Mouse (Mus musculus) liver, adult 2 months (tissue): ENCODE measurements around the gene Art2b. TPM values are rescaled to one million over a fixed set of nuclear protein-coding genes. Genes with fewer than 3 reads are reported as not detected.
A peak's percentile ranks its signal among the peaks of the same experiment; 100 is the strongest.

Experiments
- DNase-seq: peaks from one replicate; pipeline ENCODE4 v3.0.0-alpha.2; 2011; ENCODE audit warnings: low read depth, low spot score; ENCODE audit errors: extremely low read depth
- H3K27ac ChIP-seq: fragments of 200-500 bp; replicated peaks from 2 replicates; pipeline ENCODE4 v1.5.1; 2012; ENCODE audit warnings: low read depth, mild to moderate bottlenecking, control low read depth, inconsistent platforms, low read length; ENCODE audit not compliant: insufficient read depth
- H3K27me3 ChIP-seq: fragments of 200-500 bp; 2 replicates; pipeline ENCODE4 v1.6.1; 2012; ENCODE audit warnings: mild to moderate bottlenecking, moderate library complexity, low read length, inconsistent platforms; ENCODE audit not compliant: control insufficient read depth, insufficient read depth
- H3K36me3 ChIP-seq: fragments of 200-500 bp; 2 replicates; pipeline ENCODE4 v1.6.1; 2012; ENCODE audit warnings: low read length, inconsistent platforms; ENCODE audit not compliant: control insufficient read depth, insufficient read depth
- H3K4me1 ChIP-seq: fragments of 200-500 bp; 2 replicates; pipeline ENCODE4 v1.6.1; 2011; ENCODE audit warnings: low read length; ENCODE audit not compliant: control insufficient read depth, insufficient read depth
- H3K4me3 ChIP-seq: fragments of 200-500 bp; 2 replicates; pipeline ENCODE4 v1.5.1; 2011; ENCODE audit warnings: low read depth, mild to moderate bottlenecking, control low read depth, low read length, moderate library complexity; ENCODE audit not compliant: insufficient read depth
- H3K79me2 ChIP-seq: fragments of 200-500 bp; 2 replicates; pipeline ENCODE4 v1.6.1; 2012; ENCODE audit warnings: inconsistent platforms, mild to moderate bottlenecking, low read length, moderate library complexity; ENCODE audit not compliant: control insufficient read depth, insufficient read depth
- H3K9ac ChIP-seq: fragments of 200-500 bp; 2 replicates; pipeline ENCODE4 v1.6.1; 2012; ENCODE audit warnings: low read depth, mild to moderate bottlenecking, control low read depth, inconsistent platforms, low read length
- CTCF ChIP-seq: fragments of 200-500 bp; IDR thresholded peaks from 2 replicates; pipeline ENCODE4 v1.5.1; 2011; ENCODE audit warnings: low read depth, low read length, control low read depth
- POLR2A ChIP-seq: fragments of 200-500 bp; IDR thresholded peaks from 2 replicates; pipeline ENCODE4 v1.6.1; 2011; ENCODE audit warnings: low read length, control low read depth; ENCODE audit not compliant: insufficient read depth; ENCODE audit errors: extremely low read depth
- WGBS: fragments of 180-500 bp; shearing (Covaris S2); methylation state at CpG from one replicate; pipeline ENCODE4 v1.1.7; 2018; 5-methylcytosine and 5-hydroxymethylcytosine counted together
- polyA plus RNA-seq: library from polyadenylated mRNA; depleted of rRNA; stranded (reverse); fragments of >200 nt; gene quantifications from 2 replicates; pipeline ENCODE4 v1.2.3, GENCODE M21; 2012; rRNA removed
- total RNA-seq: library from RNA; depleted of rRNA; stranded (reverse); fragments of >200 nt; gene quantifications from 2 replicates; pipeline ENCODE4 v1.2.3, GENCODE M21; 2014; rRNA removed

Gene Art2b
- total and polyA plus RNA-seq, 2 experiments: 0.75 to 1.2 TPM

GRCm38 (mm10) chr7:101539774-101540173 is 45.6 kb downstream of the Art2b start:
- TF ChIP-seq POLR2A (no peak), CTCF (no peak)
- no peak overlapping the region for H3K9ac ChIP-seq
- whole genome bisulfite sequencing: 52% methylated on average over 9 of the region's 9 CpGs
- no peak overlapping the region for H3K4me3 ChIP-seq
- H3K79me2 ChIP-seq: no peaks in the 10 kb centered on the region
- H3K36me3 ChIP-seq: no peaks in the 10 kb centered on the region
- no peak for DNase-seq
- H3K4me1 ChIP-seq: no peaks in the 10 kb centered on the region; the same call in 1 of the 2 replicates
- H3K27ac ChIP-seq: no peak overlapping the region
- H3K27me3 ChIP-seq: no peaks in the 10 kb centered on the region

- H3K79me2 ChIP-seq: no peaks in the 10 kb centered on the region
- H3K36me3 ChIP-seq: no peaks in the 10 kb centered on the region
- no peak overlapping the region for H3K27ac ChIP-seq
- no peak for DNase-seq
- H3K4me3 ChIP-seq: no peak overlapping the region
- H3K27me3 ChIP-seq: no peaks in the 10 kb centered on the region
- no peak for TF ChIP-seq POLR2A
- peak; percentile 24; the same call in 1 of the 2 replicates for TF ChIP-seq CTCF
- no peaks in the 10 kb centered on the region; the same call in 1 of the 2 replicates for H3K4me1 ChIP-seq
- H3K9ac ChIP-seq: no peak overlapping the region
- WGBS: 48% methylated on average over 14 of the region's 14 CpGs
Measured at GRCm38 (mm10) chr7:101538141-101538933, 47.1 kb downstream of the Art2b start.

GRCm38 (mm10) chr7:101537541-101537940 is 47.9 kb downstream of the Art2b start:
- Histone ChIP-seq H3K79me2 (no peaks in the 10 kb centered on the region), H3K4me3 (no peak overlapping the region), H3K27ac (no peak overlapping the region), H3K9ac (no peak overlapping the region), H3K27me3 (no peaks in the 10 kb centered on the region), H3K4me1 (no peaks in the 10 kb centered on the region; the same call in 1 of the 2 replicates), H3K36me3 (no peaks in the 10 kb centered on the region)
- TF ChIP-seq CTCF (no peak), POLR2A (no peak)
- WGBS: 48% methylated on average over 8 of the region's 8 CpGs
- no peak for DNase-seq

GRCm38 (mm10) chr7:101535517-101535916 is 49.9 kb downstream of the Art2b start:
- Histone ChIP-seq H3K27me3 (no peaks in the 10 kb centered on the region), H3K4me3 (no peak overlapping the region), H3K27ac (no peak overlapping the region), H3K4me1 (no peaks in the 10 kb centered on the region; the same call in 1 of the 2 replicates), H3K36me3 (no peaks in the 10 kb centered on the region), H3K9ac (no peak overlapping the region), H3K79me2 (no peaks in the 10 kb centered on the region)
- TF ChIP-seq CTCF (no peak), POLR2A (no peak)
- no peak for DNase-seq
- WGBS: 83% methylated on average over 5 of the region's 5 CpGs

- H3K27me3 ChIP-seq: no peaks in the 10 kb centered on the region
- no peaks in the 10 kb centered on the region for H3K79me2 ChIP-seq
- H3K36me3 ChIP-seq: no peaks in the 10 kb centered on the region
- 82% methylated on average over 10 of the region's 10 CpGs for WGBS
- TF ChIP-seq POLR2A (no peak), CTCF (no peak)
- H3K4me1 ChIP-seq: no peaks in the 10 kb centered on the region; the same call in 1 of the 2 replicates
- H3K4me3 ChIP-seq: no peak overlapping the region
- H3K9ac ChIP-seq: no peak overlapping the region
- H3K27ac ChIP-seq: no peak overlapping the region
- DNase-seq: no peak
Measured at GRCm38 (mm10) chr7:101535102-101535501, 50.3 kb downstream of the Art2b start.

- no peak for DNase-seq
- H3K4me1 ChIP-seq: no peaks in the 10 kb centered on the region; the same call in 1 of the 2 replicates
- WGBS: 40% methylated on average over 5 of the region's 5 CpGs
- no peak overlapping the region for H3K9ac ChIP-seq
- H3K36me3 ChIP-seq: no peaks in the 10 kb centered on the region
- no peaks in the 10 kb centered on the region for H3K27me3 ChIP-seq
- no peaks in the 10 kb centered on the region for H3K79me2 ChIP-seq
- no peak overlapping the region for H3K4me3 ChIP-seq
- H3K27ac ChIP-seq: no peak overlapping the region
- no peak for TF ChIP-seq POLR2A
- no peak for TF ChIP-seq CTCF
Measured at GRCm38 (mm10) chr7:101534428-101534827, 51.0 kb downstream of the Art2b start.

Other genes with a start within 250 kb of the Art2b start
- gene Arap1, start 237.5 kb downstream of the Art2b start, total RNA-seq: 43.8 and 51.0 TPM in 2 replicates
- gene Arap1, start 237.5 kb downstream of the Art2b start, polyA plus RNA-seq: 88.2 and 89.2 TPM in 2 replicates
- not detected in 2 replicates for gene Gm45837, start 174.7 kb downstream of the Art2b start, total RNA-seq
- gene Gm45837, start 174.7 kb downstream of the Art2b start, polyA plus RNA-seq: not detected in 2 replicates
- 11.4 and 13.2 TPM in 2 replicates for gene Pde2a, start 163.9 kb downstream of the Art2b start, total RNA-seq
- 7.7 and 7.9 TPM in 2 replicates for gene Pde2a, start 163.9 kb downstream of the Art2b start, polyA plus RNA-seq
- 36.4 and 45.2 TPM in 2 replicates for gene Clpb, start 78.0 kb upstream of the Art2b start, total RNA-seq
- gene Clpb, start 78.0 kb upstream of the Art2b start, polyA plus RNA-seq: 43.2 and 56.2 TPM in 2 replicates
- gene Phox2a, start 232.7 kb upstream of the Art2b start, total RNA-seq: not detected in 2 replicates
- gene Phox2a, start 232.7 kb upstream of the Art2b start, polyA plus RNA-seq: not detected in 2 replicates